Mouse (Mus musculus) lung, postnatal 0 days (tissue): Measurements from ENCODE around the gene Ankrd13b. TPM values are rescaled to one million over a fixed set of nuclear protein-coding genes. Genes with fewer than 3 reads are reported as not detected.

Experiments used
- ATAC-seq: fragments of 200-750 bp; cut with Nextera tagmentation; 2 replicates; pipeline ENCODE4 v1.8.0; 2017; ENCODE audit warnings: moderate library complexity
- DNase-seq: peaks from one replicate; pipeline ENCODE4 v3.0.0-alpha.2; 2016; ENCODE audit warnings: low spot score
- H3K27ac ChIP-seq: fragments of 300-500 bp; sonication (generic); 2 replicates; pipeline ENCODE4 v1.5.1; 2014; ENCODE audit warnings: antibody characterized with exemption, mild to moderate bottlenecking, low read length, mixed read lengths
- H3K27me3 ChIP-seq: fragments of 300-500 bp; sonication (generic); replicated peaks from 2 replicates; pipeline ENCODE4 v1.6.1; 2014; ENCODE audit warnings: low read length, mixed read lengths; ENCODE audit not compliant: insufficient read depth
- H3K36me3 ChIP-seq: fragments of 300-500 bp; sonication (generic); 2 replicates; pipeline ENCODE4 v1.6.1; 2014; ENCODE audit warnings: low read length, mixed read lengths; ENCODE audit not compliant: insufficient read depth
- H3K4me1 ChIP-seq: fragments of 300-500 bp; sonication (generic); 2 replicates; pipeline ENCODE4 v1.6.1; 2014; ENCODE audit warnings: antibody characterized with exemption, low read depth, low read length, mixed read lengths; ENCODE audit not compliant: insufficient read depth
- H3K4me2 ChIP-seq: fragments of 300-500 bp; sonication (generic); replicated peaks from 2 replicates; pipeline ENCODE4 v1.6.1; 2014; ENCODE audit warnings: low read depth, mild to moderate bottlenecking, low read length, moderate library complexity, mixed read lengths
- H3K4me3 ChIP-seq: fragments of 300-500 bp; sonication (generic); 2 replicates; pipeline ENCODE4 v1.5.1; 2014; ENCODE audit warnings: low read depth, low read length
- H3K9ac ChIP-seq: fragments of 300-500 bp; sonication (generic); replicated peaks from 2 replicates; pipeline ENCODE4 v1.6.1; 2014; ENCODE audit warnings: low read depth, mild to moderate bottlenecking
- H3K9me3 ChIP-seq: fragments of 300-500 bp; sonication (generic); 2 replicates; pipeline ENCODE4 v1.6.1; 2016; ENCODE audit warnings: low read length, mixed read lengths
- CTCF ChIP-seq: IDR thresholded peaks from 2 replicates; pipeline ENCODE4 v1.5.1; 2016; ENCODE audit warnings: antibody characterized with exemption, mild to moderate bottlenecking
- EP300 ChIP-seq: IDR thresholded peaks from 2 replicates; pipeline ENCODE4 v1.6.1; 2016; ENCODE audit warnings: antibody characterized with exemption, mild to moderate bottlenecking, control low read depth
- WGBS: fragments of 180-500 bp; shearing (Covaris S2); extraction: QIAGEN DNeasy Blood & Tissue Kit; methylation state at CpG from one replicate; pipeline ENCODE4 v1.1.7; 2014; 5-methylcytosine and 5-hydroxymethylcytosine counted together
- polyA plus RNA-seq: library from polyadenylated mRNA; unstranded; fragments of >200 nt; fragmentation: Nextera tagmentation; extraction: Ambion mirVana; gene quantifications from 2 replicates; pipeline ENCODE4 v1.2.1, GENCODE M21; 2015

Ankrd13b gene
- polyA plus RNA-seq, 1 experiment from 2014 or later: 2.2 TPM

DNA sequence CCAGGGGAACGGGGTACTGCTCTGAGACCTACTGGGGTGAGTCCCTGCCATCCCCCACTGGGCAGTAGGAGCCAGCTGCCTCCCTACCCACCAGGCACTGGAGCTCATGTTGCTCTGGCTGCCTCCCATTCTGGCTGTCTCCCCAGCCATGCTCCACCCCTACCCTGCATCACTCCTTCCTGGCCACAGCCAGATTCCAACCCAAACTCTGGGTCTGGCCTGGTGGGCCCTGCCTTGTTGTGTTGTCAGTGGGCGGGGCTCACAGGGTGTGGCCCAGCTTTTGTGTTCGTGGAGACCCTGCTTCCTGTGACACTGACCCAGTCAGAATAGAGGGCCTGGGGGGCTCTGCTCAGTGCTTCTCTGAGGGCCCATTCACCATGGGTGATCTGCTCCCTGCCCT is 14.0 kb upstream of the Ankrd13b start:
- ATAC-seq (peak; percentile 61), DNase-seq (peak; percentile 58)
- 0 out of 2 replicates have a peak, but pooled peaks cover 4% of the 10 kb centered on the region for H3K4me1 ChIP-seq
- H3K9me3 ChIP-seq: no peaks in the 10 kb centered on the region
- WGBS: 59% methylated on average over 3 of the region's 3 CpGs
- TF ChIP-seq EP300 (no peak), CTCF (no peak)
- H3K27me3 ChIP-seq: no peaks in the 10 kb centered on the region
- H3K4me3 ChIP-seq: no peak overlapping the region
- H3K9ac ChIP-seq: no peak overlapping the region
- H3K36me3 ChIP-seq: peaks cover 44% of the 10 kb centered on the region
- H3K4me2 ChIP-seq: no peak overlapping the region
- H3K27ac ChIP-seq: no peak overlapping the region; the same call in 1 of the 2 replicates

DNA sequence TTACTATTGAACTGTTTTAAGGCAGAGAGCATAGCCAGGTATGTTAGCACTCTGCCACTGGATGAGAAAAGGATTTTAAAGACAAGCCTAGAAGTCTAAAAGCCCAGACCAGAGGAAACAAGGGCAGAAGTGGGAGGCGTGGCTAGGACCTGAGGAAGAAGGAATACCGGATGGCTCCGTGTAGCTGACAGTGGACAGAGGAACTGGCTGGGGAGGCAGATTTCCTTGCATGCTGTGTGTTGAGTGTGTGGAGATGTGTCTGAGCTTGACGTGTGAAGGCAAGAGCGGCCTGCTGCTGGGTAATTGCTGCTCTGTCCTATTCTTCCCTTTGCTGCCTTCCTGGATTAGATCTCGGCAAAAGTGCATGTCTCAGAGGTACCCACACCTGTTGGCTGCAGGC is 13.0 kb upstream of the Ankrd13b start:
- peaks cover 44% of the 10 kb centered on the region for H3K36me3 ChIP-seq
- 66% methylated on average over 6 of the region's 6 CpGs for WGBS
- H3K4me3 ChIP-seq: no peak overlapping the region
- no peak overlapping the region for H3K9ac ChIP-seq
- no peak overlapping the region for H3K27ac ChIP-seq
- 0 out of 2 replicates have a peak, but pooled peaks cover 4% of the 10 kb centered on the region for H3K4me1 ChIP-seq
- DNase-seq (no peak), ATAC-seq (no peak)
- no peak overlapping the region for H3K4me2 ChIP-seq
- TF ChIP-seq CTCF: no peak
- no peak for TF ChIP-seq EP300
- H3K27me3 ChIP-seq: no peaks in the 10 kb centered on the region
- no peaks in the 10 kb centered on the region for H3K9me3 ChIP-seq

DNA sequence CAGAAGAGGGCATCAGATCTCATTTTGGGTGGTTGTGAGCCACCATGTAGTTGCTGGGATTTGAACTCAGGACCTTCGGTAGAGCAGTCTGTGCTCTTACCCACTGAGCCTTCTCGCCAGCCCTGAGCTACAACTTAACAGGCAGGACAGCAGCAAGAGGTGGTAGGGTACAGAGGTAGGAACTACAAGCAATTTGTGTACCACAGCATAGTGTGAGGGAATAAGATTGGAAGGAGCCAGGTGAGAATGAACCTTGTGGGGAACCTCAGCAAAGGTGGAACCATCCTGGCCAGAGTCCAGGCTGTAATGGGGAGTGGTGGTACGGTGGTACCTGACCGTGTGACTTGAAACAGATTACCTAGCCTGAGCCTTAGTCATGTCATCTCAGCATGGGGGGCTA is 12.5 kb upstream of the Ankrd13b start:
- H3K27me3 ChIP-seq: no peaks in the 10 kb centered on the region
- no peak overlapping the region for H3K4me3 ChIP-seq
- TF ChIP-seq EP300 (no peak), CTCF (no peak)
- ATAC-seq (no peak), DNase-seq (no peak)
- WGBS: 83% methylated on average over 4 of the region's 4 CpGs
- no peak overlapping the region for H3K4me2 ChIP-seq
- H3K4me1 ChIP-seq: peaks cover 8% of the 10 kb centered on the region; the same call in 1 of the 2 replicates
- no peaks in the 10 kb centered on the region for H3K9me3 ChIP-seq
- no peak overlapping the region for H3K9ac ChIP-seq
- H3K36me3 ChIP-seq: peaks cover 39% of the 10 kb centered on the region
- H3K27ac ChIP-seq: no peak overlapping the region

DNA sequence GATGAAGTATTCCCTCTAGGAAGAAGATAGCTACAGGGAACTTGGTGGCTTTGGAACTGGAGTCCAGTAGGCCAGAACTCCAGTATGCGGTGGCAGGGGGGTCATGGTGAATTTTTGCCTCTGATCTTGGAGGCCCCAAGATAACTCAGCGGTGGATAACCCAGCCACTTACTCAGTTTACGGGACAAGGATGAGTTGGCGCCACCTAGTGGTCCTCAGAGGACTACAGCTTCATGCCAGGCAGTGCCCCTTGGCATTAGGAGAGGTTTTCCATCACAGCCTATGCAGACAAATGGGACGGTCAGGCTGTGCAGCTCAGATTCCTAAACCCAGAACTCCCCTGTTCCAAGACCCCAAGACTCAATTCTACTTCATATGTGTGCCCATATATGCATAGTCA is 11.9 kb upstream of the Ankrd13b start:
- no peak overlapping the region for H3K4me3 ChIP-seq
- no peak overlapping the region for H3K27ac ChIP-seq
- WGBS: 18% methylated on average over 5 of the region's 5 CpGs
- peaks cover 10% of the 10 kb centered on the region; the same call in 1 of the 2 replicates for H3K4me1 ChIP-seq
- H3K4me2 ChIP-seq: no peak overlapping the region
- DNase-seq (peak; percentile 86), ATAC-seq (no peak)
- TF ChIP-seq EP300: no peak
- peak; percentile 92 for TF ChIP-seq CTCF
- no peaks in the 10 kb centered on the region for H3K27me3 ChIP-seq
- no peak overlapping the region for H3K9ac ChIP-seq
- no peaks in the 10 kb centered on the region for H3K9me3 ChIP-seq
- H3K36me3 ChIP-seq: peaks cover 36% of the 10 kb centered on the region

DNA sequence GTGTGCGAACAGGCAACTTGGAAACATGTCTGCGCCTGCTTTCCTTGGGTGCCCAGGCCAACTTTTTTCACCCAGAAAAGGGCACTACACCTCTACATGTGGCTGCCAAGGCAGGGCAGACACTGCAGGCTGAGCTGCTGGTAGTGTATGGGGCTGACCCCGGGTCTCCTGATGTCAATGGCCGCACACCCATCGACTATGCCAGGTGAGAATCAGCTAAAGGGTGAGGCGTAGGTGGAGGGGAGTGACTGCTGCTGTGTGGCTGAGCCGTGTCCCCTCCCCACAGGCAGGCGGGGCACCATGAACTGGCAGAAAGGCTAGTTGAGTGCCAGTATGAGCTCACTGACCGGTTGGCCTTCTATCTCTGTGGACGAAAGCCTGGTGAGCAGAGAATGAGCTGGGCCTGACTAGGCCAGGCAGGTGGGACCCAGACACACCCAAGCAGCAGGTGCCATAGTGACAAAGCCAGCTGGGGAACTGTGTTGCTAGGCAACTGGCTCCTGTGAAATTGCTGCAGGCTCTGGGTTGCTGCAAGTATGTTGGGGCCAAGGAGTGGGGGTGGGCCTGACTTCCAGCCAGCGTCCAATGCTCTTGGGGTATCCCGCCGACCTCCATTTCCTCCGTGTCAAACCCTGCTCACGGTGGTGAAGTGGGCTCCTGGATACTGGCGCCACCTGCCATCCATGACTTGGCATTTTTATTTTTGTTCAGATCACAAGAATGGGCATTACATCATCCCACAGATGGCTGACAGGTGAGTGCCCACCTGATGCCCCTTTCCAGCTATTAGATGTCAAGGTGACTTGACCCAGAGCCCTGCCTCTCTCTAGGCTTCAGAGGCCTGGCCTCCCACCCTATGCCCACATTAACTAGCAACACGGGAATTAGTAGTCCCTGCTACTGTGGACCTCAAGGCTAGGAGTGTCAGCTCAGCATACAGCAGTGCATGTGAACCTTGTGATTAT is 11.2 kb upstream of the Ankrd13b start:
- 77% methylated on average over 17 of the region's 17 CpGs for WGBS
- H3K4me3 ChIP-seq: no peak overlapping the region
- TF ChIP-seq EP300: no peak
- no peak for TF ChIP-seq CTCF
- peaks cover 14% of the 10 kb centered on the region; the same call in 1 of the 2 replicates for H3K4me1 ChIP-seq
- no peak overlapping the region for H3K9ac ChIP-seq
- no peak overlapping the region for H3K27ac ChIP-seq
- H3K4me2 ChIP-seq: no peak overlapping the region
- H3K36me3 ChIP-seq: peaks cover 36% of the 10 kb centered on the region
- H3K9me3 ChIP-seq: no peaks in the 10 kb centered on the region
- no peak for ATAC-seq
- H3K27me3 ChIP-seq: no peaks in the 10 kb centered on the region
- DNase-seq: no peak

DNA sequence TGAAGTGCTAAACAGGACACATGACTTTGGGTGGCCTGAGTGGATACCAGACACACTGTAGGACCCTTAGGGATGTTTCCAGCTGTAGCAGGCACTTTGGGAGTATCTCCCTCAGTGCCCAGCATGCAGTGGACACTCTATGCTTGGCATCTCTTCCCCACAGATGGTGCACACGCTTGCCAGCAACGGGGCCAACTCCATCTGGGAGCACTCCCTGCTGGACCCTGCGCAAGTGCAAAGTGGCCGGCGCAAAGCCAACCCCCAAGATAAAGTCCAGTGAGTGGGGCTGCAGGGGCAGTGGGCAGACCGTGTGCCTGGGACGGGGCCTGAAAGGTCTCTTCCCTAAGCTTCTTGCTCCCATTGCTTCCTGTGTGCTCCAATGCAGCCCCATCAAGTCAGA is 9.9 kb upstream of the Ankrd13b start:
- H3K4me3 ChIP-seq: no peak overlapping the region
- DNase-seq (no peak), ATAC-seq (no peak)
- H3K27ac ChIP-seq: no peak overlapping the region
- H3K27me3 ChIP-seq: no peaks in the 10 kb centered on the region
- no peak overlapping the region for H3K9ac ChIP-seq
- no peaks in the 10 kb centered on the region for H3K9me3 ChIP-seq
- peaks cover 17% of the 10 kb centered on the region for H3K4me1 ChIP-seq
- WGBS: 82% methylated on average over 7 of the region's 7 CpGs
- H3K4me2 ChIP-seq: no peak overlapping the region
- TF ChIP-seq EP300 (no peak), CTCF (no peak)
- H3K36me3 ChIP-seq: peaks cover 27% of the 10 kb centered on the region
